Mouse (Mus musculus) neural tube, embryonic 14.5 days (tissue): ENCODE results near the gene Aifm3. TPM values are rescaled to one million over a fixed set of nuclear protein-coding genes. Genes with fewer than 3 reads are reported as not detected.

Source experiments
- ATAC-seq: fragments of 200-750 bp; cut with Nextera tagmentation; 2 replicates; pipeline ENCODE4 v1.8.0; 2017; ENCODE audit warnings: low read depth, mild to moderate bottlenecking, moderate TSS enrichment, moderate library complexity
- H3K27ac ChIP-seq: fragments of 300-500 bp; sonication (generic); 2 replicates; pipeline ENCODE4 v1.5.1; 2014; ENCODE audit warnings: low read depth, mild to moderate bottlenecking, control low read depth, low read length, moderate library complexity, mixed read lengths
- H3K27me3 ChIP-seq: fragments of 300-500 bp; sonication (generic); 2 replicates; pipeline ENCODE4 v1.6.1; 2014; ENCODE audit warnings: low read length; ENCODE audit not compliant: control insufficient read depth, insufficient read depth
- H3K36me3 ChIP-seq: fragments of 300-500 bp; sonication (generic); 2 replicates; pipeline ENCODE4 v1.6.1; 2014; ENCODE audit warnings: low read length, mixed read lengths; ENCODE audit not compliant: control insufficient read depth, insufficient read depth
- H3K4me1 ChIP-seq: fragments of 300-500 bp; sonication (generic); 2 replicates; pipeline ENCODE4 v1.6.1; 2014; ENCODE audit warnings: low read length; ENCODE audit not compliant: control insufficient read depth, insufficient read depth
- H3K4me2 ChIP-seq: fragments of 300-500 bp; sonication (generic); 2 replicates; pipeline ENCODE4 v1.6.1; 2014; ENCODE audit warnings: mild to moderate bottlenecking, low read depth, low read length, control low read depth
- H3K4me3 ChIP-seq: fragments of 300-500 bp; sonication (generic); 2 replicates; pipeline ENCODE4 v1.5.1; 2014; ENCODE audit warnings: low read depth, low read length, control low read depth, mixed read lengths
- H3K9ac ChIP-seq: fragments of 300-500 bp; sonication (generic); replicated peaks from 2 replicates; pipeline ENCODE4 v1.6.1; 2014; ENCODE audit warnings: low read depth, mild to moderate bottlenecking, control low read depth, low read length, mixed read lengths
- H3K9me3 ChIP-seq: fragments of 300-500 bp; sonication (generic); 2 replicates; pipeline ENCODE4 v1.6.1; 2016; ENCODE audit warnings: low read length; ENCODE audit not compliant: control insufficient read depth
- WGBS: fragments of 180-500 bp; shearing (Covaris S2); extraction: QIAGEN DNeasy Blood & Tissue Kit; methylation state at CpG from one replicate; pipeline ENCODE4 v1.1.7; 2014; 5-methylcytosine and 5-hydroxymethylcytosine counted together
- polyA plus RNA-seq: library from polyadenylated mRNA; unstranded; fragments of >200 nt; fragmentation: Nextera tagmentation; extraction: Ambion mirVana; gene quantifications from 2 replicates; pipeline ENCODE4 v1.2.1, GENCODE M21; 2014

Aifm3 gene
- polyA plus RNA-seq, 1 experiment from 2014 or later = 3.4 TPM

- H3K4me2 ChIP-seq = peak overlapping the region; percentile 79; the same call in 1 of the 2 replicates
- H3K27ac ChIP-seq = no peak overlapping the region
- peaks cover 10% of the 10 kb centered on the region for H3K4me1 ChIP-seq
- no peak overlapping the region for H3K9ac ChIP-seq
- H3K4me3 ChIP-seq = no peak overlapping the region
- no peak for ATAC-seq
- WGBS = 100% methylated on average over 2 of the region's 2 CpGs
- peaks cover 18% of the 10 kb centered on the region; the same call in 1 of the 2 replicates for H3K36me3 ChIP-seq
- H3K27me3 ChIP-seq = no peaks in the 10 kb centered on the region
- no peaks in the 10 kb centered on the region for H3K9me3 ChIP-seq
These were observed 20.7 kb downstream of the Aifm3 start for GRCm38 (mm10) chr16:17510143-17510542.

- Histone ChIP-seq H3K4me1 (peaks cover 10% of the 10 kb centered on the region), H3K9me3 (no peaks in the 10 kb centered on the region), H3K36me3 (peaks cover 18% of the 10 kb centered on the region; the same call in 1 of the 2 replicates), H3K4me3 (no peak overlapping the region), H3K4me2 (no peak overlapping the region), H3K9ac (no peak overlapping the region), H3K27me3 (no peaks in the 10 kb centered on the region), H3K27ac (no peak overlapping the region)
- WGBS = 89% methylated on average over 2 of the region's 2 CpGs
- ATAC-seq = no peak
These were observed 21.3 kb downstream of the Aifm3 start for GRCm38 (mm10) chr16:17510686-17511085.

GRCm38 (mm10) chr16:17511431-17511830 lies 22.0 kb downstream of the Aifm3 start:
- H3K27ac ChIP-seq = no peak overlapping the region
- H3K4me2 ChIP-seq = no peak overlapping the region
- H3K27me3 ChIP-seq = no peaks in the 10 kb centered on the region
- peaks cover 10% of the 10 kb centered on the region for H3K4me1 ChIP-seq
- H3K36me3 ChIP-seq = peaks cover 18% of the 10 kb centered on the region; the same call in 1 of the 2 replicates
- no peaks in the 10 kb centered on the region for H3K9me3 ChIP-seq
- H3K4me3 ChIP-seq = no peak overlapping the region
- no peak for ATAC-seq
- 94% methylated on average over 4 of the region's 4 CpGs for WGBS
- H3K9ac ChIP-seq = no peak overlapping the region

- no peak overlapping the region for H3K9ac ChIP-seq
- H3K27ac ChIP-seq = no peak overlapping the region
- ATAC-seq = no peak
- H3K27me3 ChIP-seq = no peaks in the 10 kb centered on the region
- peaks cover 68% of the 10 kb centered on the region for H3K36me3 ChIP-seq
- WGBS = 91% methylated on average over 2 of the region's 2 CpGs
- H3K4me3 ChIP-seq = no peak overlapping the region
- no peak overlapping the region for H3K4me2 ChIP-seq
- H3K9me3 ChIP-seq = no peaks in the 10 kb centered on the region
- H3K4me1 ChIP-seq = no peaks in the 10 kb centered on the region
These were observed 29.5 kb downstream of the Aifm3 start for GRCm38 (mm10) chr16:17518910-17519309.

GRCm38 (mm10) chr16:17524156-17524555 lies 34.7 kb downstream of the Aifm3 start:
- H3K27me3 ChIP-seq = no peaks in the 10 kb centered on the region
- peaks cover 82% of the 10 kb centered on the region for H3K36me3 ChIP-seq
- H3K9ac ChIP-seq = no peak overlapping the region
- H3K9me3 ChIP-seq = no peaks in the 10 kb centered on the region
- no peak overlapping the region for H3K4me3 ChIP-seq
- no peaks in the 10 kb centered on the region; the same call in 1 of the 2 replicates for H3K4me1 ChIP-seq
- no peak for ATAC-seq
- WGBS = 92% methylated on average over 11 of the region's 11 CpGs
- no peak overlapping the region for H3K4me2 ChIP-seq
- no peak overlapping the region for H3K27ac ChIP-seq

- WGBS = 83% methylated on average over 3 of the region's 3 CpGs
- no peaks in the 10 kb centered on the region for H3K27me3 ChIP-seq
- peaks cover 71% of the 10 kb centered on the region for H3K36me3 ChIP-seq
- no peak overlapping the region for H3K4me2 ChIP-seq
- H3K4me1 ChIP-seq = peaks cover 8% of the 10 kb centered on the region
- H3K9ac ChIP-seq = no peak overlapping the region
- no peak for ATAC-seq
- no peak overlapping the region for H3K27ac ChIP-seq
- H3K9me3 ChIP-seq = no peaks in the 10 kb centered on the region
- H3K4me3 ChIP-seq = no peak overlapping the region
These were observed 36.1 kb downstream of the Aifm3 start for GRCm38 (mm10) chr16:17525524-17525923.

GRCm38 (mm10) chr16:17526223-17526622 lies 36.8 kb downstream of the Aifm3 start:
- H3K36me3 ChIP-seq = peaks cover 64% of the 10 kb centered on the region
- no peak for ATAC-seq
- no peaks in the 10 kb centered on the region for H3K9me3 ChIP-seq
- H3K27ac ChIP-seq = no peak overlapping the region
- 91% methylated on average over 6 of the region's 6 CpGs for WGBS
- H3K4me2 ChIP-seq = no peak overlapping the region
- peaks cover 8% of the 10 kb centered on the region for H3K4me1 ChIP-seq
- H3K27me3 ChIP-seq = no peaks in the 10 kb centered on the region
- no peak overlapping the region for H3K4me3 ChIP-seq
- no peak overlapping the region for H3K9ac ChIP-seq

- Histone ChIP-seq H3K9ac (no peak overlapping the region), H3K27me3 (no peaks in the 10 kb centered on the region), H3K4me2 (no peak overlapping the region), H3K4me1 (peaks cover 17% of the 10 kb centered on the region), H3K36me3 (peaks cover 50% of the 10 kb centered on the region), H3K4me3 (no peak overlapping the region), H3K27ac (no peak overlapping the region), H3K9me3 (no peaks in the 10 kb centered on the region)
- ATAC-seq = no peak
These were observed 38.2 kb downstream of the Aifm3 start for GRCm38 (mm10) chr16:17527606-17528005.

GRCm38 (mm10) chr16:17528276-17528675 lies 38.9 kb downstream of the Aifm3 start:
- Histone ChIP-seq H3K9me3 (no peaks in the 10 kb centered on the region), H3K4me2 (no peak overlapping the region), H3K4me3 (no peak overlapping the region), H3K4me1 (peaks cover 17% of the 10 kb centered on the region), H3K9ac (no peak overlapping the region), H3K27ac (no peak overlapping the region), H3K36me3 (peaks cover 44% of the 10 kb centered on the region), H3K27me3 (no peaks in the 10 kb centered on the region)
- WGBS = 90% methylated on average over 13 of the region's 13 CpGs
- ATAC-seq = no peak
